Mouse (Mus musculus) bone marrow, adult 2 months (tissue): ENCODE data around the gene Sema4f.

ENCODE experiments used
- CTCF ChIP-seq: fragments of 200-500 bp; IDR thresholded peaks from 2 replicates; pipeline ENCODE4 v1.5.1; 2011; ENCODE audit warnings: low read length, control low read depth; ENCODE audit not compliant: control insufficient read depth, insufficient read depth
- POLR2A ChIP-seq: fragments of 200-500 bp; IDR thresholded peaks from 2 replicates; pipeline ENCODE4 v1.6.1; 2011; ENCODE audit warnings: low read depth, mild to moderate bottlenecking, control low read depth, low read length, borderline replicate concordance; ENCODE audit not compliant: control insufficient read depth

DNA sequence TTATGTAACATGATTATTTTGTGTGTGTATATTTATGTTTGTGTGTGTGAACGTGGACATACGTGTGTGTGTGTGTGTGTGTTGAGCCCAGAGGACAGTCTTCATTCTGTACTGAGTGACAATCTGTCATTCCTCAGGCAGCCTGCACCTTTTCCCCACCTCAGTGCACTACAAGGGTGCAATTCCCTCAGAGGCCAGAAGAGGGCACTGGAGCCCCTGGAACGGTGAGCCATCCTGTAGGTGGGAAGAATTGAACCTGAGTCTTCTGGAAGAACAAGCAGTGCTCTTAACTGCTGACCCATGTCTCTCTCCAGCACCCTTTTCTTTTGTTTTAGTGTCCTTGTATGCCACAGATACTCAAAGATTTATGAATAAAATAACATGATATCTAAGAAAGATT is 23.7 kb downstream of the Sema4f start:
- TF ChIP-seq CTCF, result peak; percentile 91
- no peak for TF ChIP-seq POLR2A
